Mouse (Mus musculus): ENCODE results near the gene Emid1. TPM values are rescaled to one million over a fixed set of nuclear protein-coding genes. Genes with fewer than 3 reads are reported as not detected.

The Emid1 gene
- polyA plus RNA-seq, 1 experiment from 2014 or later, result 22.4 TPM

GRCm38 (mm10) chr11:5154961-5155805, 3.1 kb upstream of the Emid1 start:
- no peaks in the 10 kb centered on the region for H3K36me3 ChIP-seq
- H3K9me3 ChIP-seq, result no peaks in the 10 kb centered on the region
- H3K4me1 ChIP-seq, result peaks cover 20% of the 10 kb centered on the region
- H3K4me2 ChIP-seq (replicated peaks), result no peak overlapping the region
- WGBS, result 47% methylated on average over 10 of the region's 10 CpGs
- H3K27ac ChIP-seq (replicated peaks), result no peak overlapping the region
- ATAC-seq (replicated peaks), result no peak
- no peaks in the 10 kb centered on the region for H3K27me3 ChIP-seq
- H3K4me3 ChIP-seq, result no peak overlapping the region
- no peak overlapping the region for H3K9ac ChIP-seq (replicated peaks)

- peak overlapping the region; percentile 52 for H3K4me3 ChIP-seq
- H3K4me2 ChIP-seq (replicated peaks), result peak overlapping the region; percentile 86
- no peak overlapping the region for H3K27ac ChIP-seq (replicated peaks)
- H3K9me3 ChIP-seq, result no peaks in the 10 kb centered on the region
- peaks cover 35% of the 10 kb centered on the region for H3K4me1 ChIP-seq
- no peaks in the 10 kb centered on the region for H3K36me3 ChIP-seq
- H3K27me3 ChIP-seq, result no peaks in the 10 kb centered on the region
- ATAC-seq (replicated peaks), result no peak
- 16% methylated on average over 4 of the region's 4 CpGs for WGBS
- peak overlapping the region; percentile 56; the same call in 1 of the 2 replicates for H3K9ac ChIP-seq (replicated peaks)
Observed at GRCm38 (mm10) chr11:5151247-5151630, 818 bp downstream of the Emid1 start.

- no peaks in the 10 kb centered on the region for H3K27me3 ChIP-seq
- H3K9me3 ChIP-seq, result no peaks in the 10 kb centered on the region
- 49% methylated on average over 9 of the region's 9 CpGs for WGBS
- H3K9ac ChIP-seq (replicated peaks), result 0 out of 2 replicates have a peak overlapping the region, but pooled peaks have one; percentile 56
- H3K27ac ChIP-seq (replicated peaks), result no peak overlapping the region
- no peak overlapping the region for H3K4me3 ChIP-seq
- H3K4me1 ChIP-seq, result peaks cover 35% of the 10 kb centered on the region
- 0 out of 2 replicates have a peak overlapping the region, but pooled peaks have one; percentile 86 for H3K4me2 ChIP-seq (replicated peaks)
- ATAC-seq (replicated peaks), result no peak
- no peaks in the 10 kb centered on the region for H3K36me3 ChIP-seq
Observed at GRCm38 (mm10) chr11:5150416-5151246, 1.4 kb downstream of the Emid1 start.

GRCm38 (mm10) chr11:5149955-5150354, 2.1 kb downstream of the Emid1 start:
- Histone ChIP-seq H3K27me3 (no peaks in the 10 kb centered on the region), H3K9me3 (no peaks in the 10 kb centered on the region), H3K36me3 (no peaks in the 10 kb centered on the region), H3K4me1 (peaks cover 35% of the 10 kb centered on the region), H3K4me3 (no peak overlapping the region), H3K9ac (replicated peaks) (no peak overlapping the region), H3K27ac (replicated peaks) (no peak overlapping the region), H3K4me2 (replicated peaks) (no peak overlapping the region)
- peak; percentile 52 for ATAC-seq (replicated peaks)
- 50% methylated on average over 9 of the region's 9 CpGs for WGBS

- no peak overlapping the region for H3K4me2 ChIP-seq (replicated peaks)
- no peak overlapping the region for H3K4me3 ChIP-seq
- no peak overlapping the region for H3K9ac ChIP-seq (replicated peaks)
- no peak overlapping the region for H3K27ac ChIP-seq (replicated peaks)
- 13% methylated on average over 7 of the region's 7 CpGs for WGBS
- H3K27me3 ChIP-seq, result no peaks in the 10 kb centered on the region
- peaks cover 35% of the 10 kb centered on the region for H3K4me1 ChIP-seq
- H3K36me3 ChIP-seq, result no peaks in the 10 kb centered on the region
- ATAC-seq (replicated peaks), result no peak
- no peaks in the 10 kb centered on the region for H3K9me3 ChIP-seq
Observed at GRCm38 (mm10) chr11:5149249-5149648, 2.8 kb downstream of the Emid1 start.

- Histone ChIP-seq H3K4me3 (no peak overlapping the region), H3K36me3 (no peaks in the 10 kb centered on the region), H3K9me3 (no peaks in the 10 kb centered on the region), H3K4me1 (peaks cover 20% of the 10 kb centered on the region), H3K27ac (replicated peaks) (no peak overlapping the region), H3K27me3 (no peaks in the 10 kb centered on the region), H3K9ac (replicated peaks) (no peak overlapping the region), H3K4me2 (replicated peaks) (no peak overlapping the region)
- WGBS, result 78% methylated on average over 3 of the region's 3 CpGs
- ATAC-seq (replicated peaks), result no peak
Observed at GRCm38 (mm10) chr11:5145600-5145999, 6.5 kb downstream of the Emid1 start.

- no peak overlapping the region for H3K4me2 ChIP-seq (replicated peaks)
- ATAC-seq (replicated peaks), result no peak
- H3K9ac ChIP-seq (replicated peaks), result no peak overlapping the region
- no peaks in the 10 kb centered on the region for H3K27me3 ChIP-seq
- H3K27ac ChIP-seq (replicated peaks), result no peak overlapping the region
- WGBS, result 84% methylated on average over 2 of the region's 2 CpGs
- no peak overlapping the region for H3K4me3 ChIP-seq
- H3K36me3 ChIP-seq, result no peaks in the 10 kb centered on the region
- peaks cover 8% of the 10 kb centered on the region; the same call in 1 of the 2 replicates for H3K4me1 ChIP-seq
- H3K9me3 ChIP-seq, result no peaks in the 10 kb centered on the region
Observed at GRCm38 (mm10) chr11:5141965-5142364, 10.1 kb downstream of the Emid1 start.

- Histone ChIP-seq H3K9ac (replicated peaks) (no peak overlapping the region), H3K9me3 (no peaks in the 10 kb centered on the region), H3K4me2 (replicated peaks) (no peak overlapping the region), H3K27me3 (no peaks in the 10 kb centered on the region), H3K4me1 (peaks cover 8% of the 10 kb centered on the region; the same call in 1 of the 2 replicates), H3K36me3 (no peaks in the 10 kb centered on the region), H3K27ac (replicated peaks) (no peak overlapping the region), H3K4me3 (no peak overlapping the region)
- 91% methylated on average over 5 of the region's 5 CpGs for WGBS
- no peak for ATAC-seq (replicated peaks)
Observed at GRCm38 (mm10) chr11:5141252-5141651, 10.8 kb downstream of the Emid1 start.

GRCm38 (mm10) chr11:5140619-5141018, 11.4 kb downstream of the Emid1 start:
- Histone ChIP-seq H3K27ac (replicated peaks) (no peak overlapping the region), H3K9me3 (no peaks in the 10 kb centered on the region), H3K36me3 (no peaks in the 10 kb centered on the region), H3K4me3 (no peak overlapping the region), H3K4me1 (peaks cover 8% of the 10 kb centered on the region; the same call in 1 of the 2 replicates), H3K4me2 (replicated peaks) (no peak overlapping the region), H3K9ac (replicated peaks) (no peak overlapping the region), H3K27me3 (no peaks in the 10 kb centered on the region)
- WGBS, result 44% methylated on average over 8 of the region's 8 CpGs
- ATAC-seq (replicated peaks), result no peak; the same call in 1 of the 2 replicates

- H3K4me3 ChIP-seq, result no peak overlapping the region
- H3K4me2 ChIP-seq (replicated peaks), result no peak overlapping the region
- H3K27ac ChIP-seq (replicated peaks), result no peak overlapping the region
- no peak overlapping the region for H3K9ac ChIP-seq (replicated peaks)
- no peaks in the 10 kb centered on the region for H3K27me3 ChIP-seq
- H3K36me3 ChIP-seq, result no peaks in the 10 kb centered on the region
- no peak for ATAC-seq (replicated peaks)
- 90% methylated on average over 9 of the region's 9 CpGs for WGBS
- H3K9me3 ChIP-seq, result no peaks in the 10 kb centered on the region
- peaks cover 8% of the 10 kb centered on the region; the same call in 1 of the 2 replicates for H3K4me1 ChIP-seq
Observed at GRCm38 (mm10) chr11:5139372-5139771, 12.7 kb downstream of the Emid1 start.

GRCm38 (mm10) chr11:5138642-5139041, 13.4 kb downstream of the Emid1 start:
- Histone ChIP-seq H3K4me1 (peaks cover 8% of the 10 kb centered on the region; the same call in 1 of the 2 replicates), H3K36me3 (no peaks in the 10 kb centered on the region), H3K4me2 (replicated peaks) (no peak overlapping the region), H3K9ac (replicated peaks) (no peak overlapping the region), H3K4me3 (no peak overlapping the region), H3K9me3 (no peaks in the 10 kb centered on the region), H3K27ac (replicated peaks) (no peak overlapping the region), H3K27me3 (no peaks in the 10 kb centered on the region)
- WGBS, result 93% methylated on average over 2 of the region's 2 CpGs
- no peak for ATAC-seq (replicated peaks)

- Histone ChIP-seq H3K4me3 (no peak overlapping the region), H3K9me3 (no peaks in the 10 kb centered on the region), H3K4me2 (replicated peaks) (no peak overlapping the region), H3K9ac (replicated peaks) (no peak overlapping the region), H3K4me1 (peaks cover 8% of the 10 kb centered on the region; the same call in 1 of the 2 replicates), H3K27me3 (no peaks in the 10 kb centered on the region), H3K36me3 (no peaks in the 10 kb centered on the region), H3K27ac (replicated peaks) (no peak overlapping the region)
- WGBS, result 84% methylated on average over 11 of the region's 11 CpGs
- ATAC-seq (replicated peaks), result no peak
Observed at GRCm38 (mm10) chr11:5135914-5136313, 16.1 kb downstream of the Emid1 start.

Measured in forebrain, embryonic 15.5 days (tissue).